Mouse (Mus musculus) limb, embryonic 12.5 days (tissue): ENCODE measurements at regions not wholly inside any gene's neighbourhood (a gene's known extent, or its start where the extent isn't known, plus 50 kb on each side); places are given as distances from the start of the nearest gene placed in this dataset.

Experiments used
- ATAC-seq: fragments of 200-750 bp; cut with Nextera tagmentation; 2 replicates; pipeline ENCODE4 v1.8.0; 2017; ENCODE audit warnings: low read depth, moderate TSS enrichment; ENCODE audit not compliant: insufficient number of reproducible peaks, insufficient read depth, low FRiP score, low TSS enrichment
- H3K27ac ChIP-seq: fragments of 300-500 bp; sonication (generic); 2 replicates; pipeline ENCODE4 v1.5.1; 2016; ENCODE audit warnings: mild to moderate bottlenecking, moderate library complexity
- H3K27me3 ChIP-seq: fragments of 300-500 bp; sonication (generic); 2 replicates; pipeline ENCODE4 v1.6.1; 2016; ENCODE audit warnings: mild to moderate bottlenecking, moderate library complexity
- H3K36me3 ChIP-seq: fragments of 300-500 bp; sonication (generic); 2 replicates; pipeline ENCODE4 v1.6.1; 2016; ENCODE audit warnings: mild to moderate bottlenecking, moderate library complexity
- H3K4me1 ChIP-seq: fragments of 300-500 bp; sonication (generic); replicated peaks from 2 replicates; pipeline ENCODE4 v1.6.1; 2016
- H3K4me2 ChIP-seq: fragments of 300-500 bp; sonication (generic); 2 replicates; pipeline ENCODE4 v1.6.1; 2016; ENCODE audit warnings: mild to moderate bottlenecking, moderate library complexity
- H3K4me3 ChIP-seq: fragments of 300-500 bp; sonication (generic); replicated peaks from 2 replicates; pipeline ENCODE4 v1.5.1; 2016; ENCODE audit warnings: mild to moderate bottlenecking
- H3K9ac ChIP-seq: fragments of 300-500 bp; sonication (generic); replicated peaks from 2 replicates; pipeline ENCODE4 v1.6.1; 2016; ENCODE audit warnings: mild to moderate bottlenecking, moderate library complexity
- H3K9me3 ChIP-seq: fragments of 300-500 bp; sonication (generic); 2 replicates; pipeline ENCODE4 v1.6.1; 2016; ENCODE audit warnings: mild to moderate bottlenecking, moderate library complexity
- WGBS: fragments of 180-500 bp; shearing (Covaris S2); methylation state at CpG from one replicate; pipeline ENCODE4 v1.1.7; 2016; 5-methylcytosine and 5-hydroxymethylcytosine counted together

- H3K27me3 ChIP-seq = peaks cover 23% of the 10 kb centered on the region
- H3K27ac ChIP-seq = no peak overlapping the region
- H3K36me3 ChIP-seq = no peaks in the 10 kb centered on the region
- no peak for ATAC-seq
- 88% methylated on average over 4 of the region's 4 CpGs for WGBS
- no peaks in the 10 kb centered on the region for H3K4me1 ChIP-seq
- H3K9me3 ChIP-seq = no peaks in the 10 kb centered on the region
- H3K4me2 ChIP-seq = no peak overlapping the region
- H3K4me3 ChIP-seq = no peak overlapping the region
- H3K9ac ChIP-seq = no peak overlapping the region
Measured at GRCm38 (mm10) chrX:12933294-12933807, 137.9 kb upstream of the Usp9x start.

- no peak overlapping the region for H3K4me2 ChIP-seq
- no peak overlapping the region for H3K27ac ChIP-seq
- 0 out of 2 replicates have a peak, but pooled peaks cover 5% of the 10 kb centered on the region for H3K27me3 ChIP-seq
- 63% methylated on average over 2 of the region's 2 CpGs for WGBS
- H3K36me3 ChIP-seq = no peaks in the 10 kb centered on the region
- no peaks in the 10 kb centered on the region for H3K9me3 ChIP-seq
- no peak overlapping the region for H3K4me3 ChIP-seq
- H3K4me1 ChIP-seq = no peaks in the 10 kb centered on the region
- no peak overlapping the region for H3K9ac ChIP-seq
- ATAC-seq = no peak
Measured at GRCm38 (mm10) chrX:12930242-12930641, 141.1 kb upstream of the Usp9x start.

GRCm38 (mm10) chrX:12927797-12928589, 143.3 kb upstream of the Usp9x start:
- Histone ChIP-seq H3K27me3 (peaks cover 5% of the 10 kb centered on the region; the same call in 1 of the 2 replicates), H3K36me3 (no peaks in the 10 kb centered on the region), H3K4me2 (no peak overlapping the region), H3K4me3 (no peak overlapping the region), H3K9ac (no peak overlapping the region), H3K27ac (no peak overlapping the region), H3K9me3 (no peaks in the 10 kb centered on the region), H3K4me1 (no peaks in the 10 kb centered on the region)
- WGBS = 58% methylated on average over 11 of the region's 11 CpGs
- ATAC-seq = no peak

- no peak overlapping the region for H3K4me3 ChIP-seq
- H3K36me3 ChIP-seq = no peaks in the 10 kb centered on the region
- no peak for ATAC-seq
- H3K9ac ChIP-seq = no peak overlapping the region
- no peak overlapping the region for H3K4me2 ChIP-seq
- H3K4me1 ChIP-seq = no peaks in the 10 kb centered on the region
- H3K27ac ChIP-seq = no peak overlapping the region
- peaks cover 5% of the 10 kb centered on the region; the same call in 1 of the 2 replicates for H3K27me3 ChIP-seq
- H3K9me3 ChIP-seq = no peaks in the 10 kb centered on the region
- WGBS = 76% methylated on average over 10 of the region's 10 CpGs
Measured at GRCm38 (mm10) chrX:12924705-12925644, 146.3 kb upstream of the Usp9x start.

- no peak overlapping the region for H3K4me2 ChIP-seq
- H3K4me3 ChIP-seq = no peak overlapping the region
- no peak overlapping the region for H3K9ac ChIP-seq
- peaks cover 13% of the 10 kb centered on the region for H3K27me3 ChIP-seq
- no peak overlapping the region for H3K27ac ChIP-seq
- H3K36me3 ChIP-seq = no peaks in the 10 kb centered on the region
- 24% methylated on average over 3 of the region's 3 CpGs for WGBS
- ATAC-seq = no peak
- no peaks in the 10 kb centered on the region for H3K4me1 ChIP-seq
- H3K9me3 ChIP-seq = no peaks in the 10 kb centered on the region
Measured at GRCm38 (mm10) chrX:12919576-12919975, 151.7 kb upstream of the Usp9x start.

GRCm38 (mm10) chrX:12917105-12917504, 154.2 kb upstream of the Usp9x start:
- Histone ChIP-seq H3K4me3 (peak overlapping the region; percentile 11; the same call in 1 of the 2 replicates), H3K27ac (no peak overlapping the region), H3K9me3 (no peaks in the 10 kb centered on the region), H3K4me1 (no peaks in the 10 kb centered on the region), H3K4me2 (peak overlapping the region; percentile 41), H3K36me3 (no peaks in the 10 kb centered on the region), H3K9ac (no peak overlapping the region), H3K27me3 (peaks cover 13% of the 10 kb centered on the region)
- no peak for ATAC-seq
- 24% methylated on average over 13 of the region's 13 CpGs for WGBS

GRCm38 (mm10) chrX:12916684-12917083, 154.6 kb upstream of the Usp9x start:
- Histone ChIP-seq H3K4me2 (peak overlapping the region; percentile 41), H3K36me3 (no peaks in the 10 kb centered on the region), H3K27ac (no peak overlapping the region), H3K27me3 (peaks cover 13% of the 10 kb centered on the region), H3K4me3 (peak overlapping the region; percentile 11; the same call in 1 of the 2 replicates), H3K4me1 (no peaks in the 10 kb centered on the region), H3K9me3 (no peaks in the 10 kb centered on the region), H3K9ac (no peak overlapping the region)
- WGBS = 22% methylated on average over 11 of the region's 11 CpGs
- ATAC-seq = no peak

- Histone ChIP-seq H3K4me1 (no peaks in the 10 kb centered on the region), H3K27me3 (0 out of 2 replicates have a peak, but pooled peaks cover 4% of the 10 kb centered on the region), H3K4me2 (no peak overlapping the region), H3K27ac (no peak overlapping the region), H3K9me3 (no peaks in the 10 kb centered on the region), H3K9ac (no peak overlapping the region), H3K36me3 (no peaks in the 10 kb centered on the region), H3K4me3 (no peak overlapping the region)
- ATAC-seq = no peak
- 78% methylated on average over 7 of the region's 7 CpGs for WGBS
Measured at GRCm38 (mm10) chrX:12900256-12900655, 138.4 kb upstream of the Med14 start.

GRCm38 (mm10) chrX:12891468-12891867, 129.6 kb upstream of the Med14 start:
- H3K36me3 ChIP-seq = no peaks in the 10 kb centered on the region
- H3K27ac ChIP-seq = no peak overlapping the region
- no peaks in the 10 kb centered on the region; the same call in 1 of the 2 replicates for H3K27me3 ChIP-seq
- H3K9me3 ChIP-seq = no peaks in the 10 kb centered on the region
- no peak overlapping the region for H3K4me2 ChIP-seq
- 85% methylated on average over 7 of the region's 7 CpGs for WGBS
- H3K9ac ChIP-seq = no peak overlapping the region
- H3K4me3 ChIP-seq = no peak overlapping the region
- ATAC-seq = no peak
- no peaks in the 10 kb centered on the region for H3K4me1 ChIP-seq

- Histone ChIP-seq H3K9ac (no peak overlapping the region), H3K4me1 (no peaks in the 10 kb centered on the region), H3K36me3 (no peaks in the 10 kb centered on the region), H3K4me3 (no peak overlapping the region), H3K9me3 (no peaks in the 10 kb centered on the region), H3K4me2 (no peak overlapping the region), H3K27me3 (no peaks in the 10 kb centered on the region; the same call in 1 of the 2 replicates), H3K27ac (no peak overlapping the region)
- WGBS = 51% methylated on average over 3 of the region's 3 CpGs
- no peak for ATAC-seq
Measured at GRCm38 (mm10) chrX:12889482-12889808, 127.6 kb upstream of the Med14 start.
